Mouse (Mus musculus) lung, adult 2 months (tissue): ENCODE data around the gene Stk10.

Source experiments
- CTCF ChIP-seq: fragments of 200-500 bp; IDR thresholded peaks from 2 replicates; pipeline ENCODE4 v1.5.1; 2011; ENCODE audit warnings: mild to moderate bottlenecking, low read length, control low read depth; ENCODE audit not compliant: insufficient read depth
- POLR2A ChIP-seq: fragments of 200-500 bp; IDR thresholded peaks from 2 replicates; pipeline ENCODE4 v1.6.1; 2011; ENCODE audit warnings: low read depth, mild to moderate bottlenecking, control low read depth, low read length, borderline replicate concordance; ENCODE audit errors: extremely low read depth

DNA sequence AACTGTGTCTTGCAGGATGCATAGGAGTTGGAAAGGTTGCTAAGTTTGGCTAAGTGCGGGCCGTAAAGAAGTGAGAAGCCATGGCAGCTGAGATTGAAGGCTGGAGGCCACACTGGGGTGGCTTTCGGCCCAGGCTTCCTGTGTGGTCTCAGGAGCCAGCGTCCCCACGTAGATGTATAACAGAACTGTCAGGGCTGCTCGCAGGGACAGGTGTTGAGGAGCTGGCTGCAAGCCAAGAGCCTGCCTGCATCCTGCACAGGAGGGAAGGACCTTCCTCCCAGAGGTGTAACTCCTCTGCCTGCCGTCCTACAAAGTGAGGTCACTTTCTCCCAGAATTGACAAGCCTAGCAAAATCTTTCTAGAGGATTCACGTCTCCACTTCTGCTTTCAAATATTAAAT, 25.6 kb downstream of the Stk10 start:
- TF ChIP-seq CTCF (no peak), POLR2A (no peak)
